Mouse (Mus musculus) E14TG2a.4 (cell line): Measurements from ENCODE around the gene Gadd45gip1.

Experiments
- CTCF ChIP-seq: conservative IDR thresholded peaks from 2 replicates; pipeline ENCODE4 v1.5.1; 2014; ENCODE audit warnings: low read length
- NANOG ChIP-seq: IDR thresholded peaks from 2 replicates; pipeline ENCODE4 v1.6.1; 2014; ENCODE audit warnings: borderline replicate concordance, low read length, mixed read lengths
- POU5F1 ChIP-seq: IDR thresholded peaks from 2 replicates; pipeline ENCODE4 v1.6.1; 2014; ENCODE audit warnings: low read length, borderline replicate concordance

- TF ChIP-seq CTCF (no peak), NANOG (no peak), POU5F1 (no peak)
Measured at GRCm38 (mm10) chr8:84847684-84848435, 16.5 kb downstream of the Gadd45gip1 start.
